Mouse (Mus musculus): ENCODE measurements around the gene Ergic1. TPM values are rescaled to one million over a fixed set of nuclear protein-coding genes. Genes with fewer than 3 reads are reported as not detected.

The Ergic1 gene
- polyA plus RNA-seq, 1 experiment: 218 TPM

DNA sequence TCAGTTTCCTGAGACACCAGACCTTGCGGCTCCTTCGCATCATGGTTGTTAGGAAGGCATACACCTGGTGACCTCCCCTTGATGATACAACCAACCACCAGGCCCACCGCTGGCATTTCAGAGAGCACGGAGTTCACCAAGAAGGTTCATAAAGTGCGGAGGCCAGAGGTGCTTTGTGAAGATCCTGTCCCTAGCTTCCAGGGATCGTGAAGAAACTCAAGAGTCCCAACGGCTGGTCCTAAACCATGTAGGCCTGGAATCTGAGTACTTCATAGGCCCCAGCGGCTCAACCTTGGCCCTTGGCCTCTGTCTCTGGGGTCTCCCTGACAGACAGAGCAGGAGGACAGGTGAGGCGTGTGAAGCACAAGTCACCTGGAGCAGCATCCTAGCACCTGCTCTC is 34.0 kb upstream of the Ergic1 start:
- no peak for DNase-seq (ENCODE audit: low read depth)
- TF ChIP-seq CTCF (IDR thresholded peaks at IDR 0.05; ENCODE audit: borderline replicate concordance, extremely low read depth, insufficient read depth, insufficient read length) (no peak), POLR2A (IDR thresholded peaks at IDR 0.05; ENCODE audit: borderline replicate concordance, extremely low read depth, insufficient read depth, insufficient read length, poor library complexity, severe bottlenecking) (no peak)

DNA sequence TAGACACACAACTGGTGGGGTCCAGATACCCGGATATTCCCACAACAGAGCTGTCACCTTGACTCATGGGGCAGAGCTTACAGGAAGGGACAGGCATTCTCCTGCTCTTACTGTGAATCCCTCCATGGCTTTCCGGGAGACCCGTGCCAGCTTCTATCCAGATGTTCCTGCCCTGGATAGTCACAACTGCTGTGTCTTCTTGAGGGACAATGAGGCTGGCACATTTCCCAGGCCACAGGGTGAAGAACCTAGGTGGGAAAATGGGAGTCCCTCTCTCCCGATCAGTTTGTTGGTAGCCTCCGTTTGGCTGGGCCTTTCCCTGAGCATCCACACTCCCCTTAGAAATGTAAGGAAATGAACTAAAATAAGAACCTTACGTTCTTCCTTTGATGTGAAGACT is 32.5 kb upstream of the Ergic1 start:
- DNase-seq (ENCODE audit: low read depth): no peak
- no peak for TF ChIP-seq CTCF (IDR thresholded peaks at IDR 0.05; ENCODE audit: borderline replicate concordance, extremely low read depth, insufficient read depth, insufficient read length)
- no peak for TF ChIP-seq POLR2A (IDR thresholded peaks at IDR 0.05; ENCODE audit: borderline replicate concordance, extremely low read depth, insufficient read depth, insufficient read length, poor library complexity, severe bottlenecking)

DNA sequence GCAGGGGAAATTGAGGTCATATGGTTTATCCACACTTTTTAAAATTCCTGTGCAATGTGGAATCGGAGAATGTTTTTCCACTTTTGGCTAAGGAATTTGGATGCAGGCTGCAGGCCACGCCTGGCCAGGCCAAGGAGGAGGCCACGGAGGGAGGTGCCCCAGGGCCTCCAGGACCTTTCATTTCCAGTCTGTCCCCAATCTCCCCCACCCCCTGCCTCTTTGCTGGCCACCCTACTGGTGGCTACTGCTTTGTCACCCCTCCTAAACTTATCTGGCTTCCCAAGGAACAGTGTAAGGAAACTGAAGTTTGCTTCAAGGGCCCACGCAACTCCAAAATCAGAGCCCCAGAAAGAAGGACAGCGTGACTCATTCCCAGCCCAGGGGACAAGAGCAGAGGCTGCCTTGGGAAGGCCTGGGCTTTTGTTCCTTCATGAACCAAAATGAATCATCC is 31.5 kb upstream of the Ergic1 start:
- TF ChIP-seq POLR2A (IDR thresholded peaks at IDR 0.05; ENCODE audit: borderline replicate concordance, extremely low read depth, insufficient read depth, insufficient read length, poor library complexity, severe bottlenecking) (no peak), CTCF (IDR thresholded peaks at IDR 0.05; ENCODE audit: borderline replicate concordance, extremely low read depth, insufficient read depth, insufficient read length) (no peak)
- no peak for DNase-seq (ENCODE audit: low read depth)

DNA sequence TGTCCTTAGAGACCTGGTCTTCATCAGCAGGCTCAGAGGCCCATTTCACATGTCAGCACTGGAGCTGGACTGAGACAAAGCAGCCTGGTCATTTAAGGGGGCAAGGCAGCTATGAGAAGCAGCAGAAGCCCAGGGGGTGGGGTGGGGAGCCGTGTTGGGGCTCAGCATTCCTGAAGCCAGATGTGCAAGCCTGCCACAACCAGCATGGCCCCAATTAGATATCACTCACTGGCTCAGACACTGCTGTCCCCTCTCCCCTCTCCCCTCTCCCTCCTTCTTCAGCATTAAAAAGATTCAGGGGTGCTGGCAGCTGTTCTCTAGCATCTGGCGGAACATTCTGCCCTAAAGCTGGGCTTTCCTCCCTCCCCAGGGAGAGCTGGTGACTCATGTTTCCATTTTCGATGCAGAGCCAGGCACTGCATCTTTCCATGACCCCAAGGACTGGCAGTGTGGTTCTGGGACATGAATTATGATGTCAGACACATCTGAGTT is 30.7 kb upstream of the Ergic1 start:
- no peak for DNase-seq (ENCODE audit: low read depth)
- no peak for TF ChIP-seq CTCF (IDR thresholded peaks at IDR 0.05; ENCODE audit: borderline replicate concordance, extremely low read depth, insufficient read depth, insufficient read length)
- TF ChIP-seq POLR2A (IDR thresholded peaks at IDR 0.05; ENCODE audit: borderline replicate concordance, extremely low read depth, insufficient read depth, insufficient read length, poor library complexity, severe bottlenecking): no peak

DNA sequence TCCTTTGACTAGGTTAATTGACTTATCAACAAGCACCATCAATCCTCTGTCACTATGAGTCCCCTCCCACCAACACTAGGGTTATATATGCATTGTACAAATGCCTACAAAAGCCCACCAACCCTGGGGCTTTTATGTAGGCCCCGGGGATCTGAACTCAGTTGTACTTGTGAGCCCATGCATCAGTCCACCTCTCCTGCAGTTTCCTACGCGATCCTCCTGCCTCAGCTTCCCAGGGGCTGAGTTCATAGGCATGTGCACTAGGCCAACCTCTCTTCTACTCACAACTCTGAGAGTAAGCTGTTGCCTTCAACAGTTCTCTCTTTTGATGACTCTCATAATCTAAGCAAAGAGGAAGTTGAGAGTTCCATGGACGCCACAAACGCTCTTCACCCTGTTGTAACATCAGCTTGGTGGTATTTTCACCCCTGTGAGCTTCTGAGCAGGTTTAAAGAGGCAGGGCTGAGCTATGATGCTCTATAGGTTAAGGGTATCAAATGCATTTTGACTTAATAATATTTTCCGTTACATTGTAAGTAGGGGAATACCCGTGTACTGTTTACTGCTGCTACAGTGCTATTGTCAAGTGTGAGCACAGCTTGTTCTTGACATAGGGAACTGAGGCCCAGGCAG is 29.8 kb upstream of the Ergic1 start:
- no peak for TF ChIP-seq POLR2A (IDR thresholded peaks at IDR 0.05; ENCODE audit: borderline replicate concordance, extremely low read depth, insufficient read depth, insufficient read length, poor library complexity, severe bottlenecking)
- TF ChIP-seq CTCF (IDR thresholded peaks at IDR 0.05; ENCODE audit: borderline replicate concordance, extremely low read depth, insufficient read depth, insufficient read length): no peak
- no peak for DNase-seq (ENCODE audit: low read depth)

DNA sequence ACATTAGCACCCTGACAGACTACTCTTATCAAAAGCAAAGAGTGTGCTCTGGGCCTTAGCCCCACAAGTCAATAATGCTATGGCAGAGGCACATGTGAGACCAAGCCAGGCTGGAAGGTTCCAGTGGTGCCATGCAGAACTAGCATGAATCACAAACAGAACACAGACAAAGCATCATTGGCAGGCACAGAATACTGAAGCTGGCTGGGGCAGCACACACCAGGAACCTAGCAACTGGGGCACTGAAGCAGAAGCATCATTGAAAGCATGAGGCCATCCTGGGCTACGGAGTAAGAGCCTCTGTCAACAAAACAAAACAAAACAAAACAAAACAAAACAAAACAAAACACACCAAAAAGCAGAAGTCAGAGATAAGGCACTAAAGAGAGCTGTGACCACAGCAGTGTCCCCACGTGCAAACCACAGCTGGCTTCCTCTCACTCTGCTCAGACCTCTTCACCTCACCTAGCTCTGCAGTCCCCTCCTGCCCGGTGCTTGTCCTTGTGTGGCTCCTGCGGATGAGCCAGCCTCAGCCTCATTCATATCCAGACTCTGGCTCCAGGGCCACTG is 28.7 kb upstream of the Ergic1 start:
- DNase-seq (ENCODE audit: low read depth): no peak
- no peak for TF ChIP-seq POLR2A (IDR thresholded peaks at IDR 0.05; ENCODE audit: borderline replicate concordance, extremely low read depth, insufficient read depth, insufficient read length, poor library complexity, severe bottlenecking)
- no peak for TF ChIP-seq CTCF (IDR thresholded peaks at IDR 0.05; ENCODE audit: borderline replicate concordance, extremely low read depth, insufficient read depth, insufficient read length)

DNA sequence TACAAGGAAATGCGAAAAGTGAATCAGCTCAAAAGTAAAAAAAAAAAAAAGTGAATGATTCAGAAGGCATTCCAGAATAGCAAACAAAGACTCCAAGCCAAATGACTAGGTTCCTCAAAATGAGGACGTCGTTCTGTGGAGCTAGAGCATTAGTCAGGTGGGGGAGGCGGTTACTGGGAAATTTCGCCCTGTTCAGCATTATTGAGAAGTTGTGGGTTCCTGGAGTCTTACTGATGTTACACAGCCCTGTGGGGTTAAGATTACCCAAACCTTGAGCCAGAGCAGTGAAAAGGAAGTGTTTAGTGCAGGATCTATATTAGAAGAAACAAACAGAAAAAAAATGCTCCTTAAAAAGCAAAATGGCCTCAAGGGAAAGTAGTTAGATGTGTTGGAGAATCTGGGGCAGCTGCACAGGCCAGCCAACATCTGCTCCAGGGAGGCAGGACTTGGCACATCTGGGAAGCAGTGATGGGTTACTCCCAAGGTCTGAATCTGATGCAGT is 27.4 kb upstream of the Ergic1 start:
- TF ChIP-seq CTCF (IDR thresholded peaks at IDR 0.05; ENCODE audit: borderline replicate concordance, extremely low read depth, insufficient read depth, insufficient read length) (no peak), POLR2A (IDR thresholded peaks at IDR 0.05; ENCODE audit: borderline replicate concordance, extremely low read depth, insufficient read depth, insufficient read length, poor library complexity, severe bottlenecking) (no peak)
- DNase-seq (ENCODE audit: low read depth): no peak

DNA sequence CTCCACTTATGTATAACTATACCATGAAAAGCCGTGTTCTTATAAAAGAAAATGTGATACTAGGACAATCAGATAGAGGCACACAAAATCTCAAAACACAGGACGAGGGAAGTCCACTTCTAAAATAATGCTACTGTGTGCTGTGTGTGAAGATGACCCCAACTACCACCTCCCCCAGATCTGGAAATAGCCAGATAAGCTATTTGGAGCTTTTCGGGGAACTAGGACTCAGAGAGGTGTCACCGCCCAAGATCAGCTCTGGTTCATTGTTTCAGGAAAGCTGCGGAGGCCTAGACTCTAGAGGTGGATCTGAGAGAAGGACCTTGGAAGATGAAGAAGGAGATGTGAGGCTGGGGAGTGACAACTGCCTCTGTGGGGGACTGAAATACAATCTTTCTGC is 26.6 kb upstream of the Ergic1 start:
- DNase-seq (ENCODE audit: low read depth): no peak
- TF ChIP-seq POLR2A (IDR thresholded peaks at IDR 0.05; ENCODE audit: borderline replicate concordance, extremely low read depth, insufficient read depth, insufficient read length, poor library complexity, severe bottlenecking): no peak
- no peak for TF ChIP-seq CTCF (IDR thresholded peaks at IDR 0.05; ENCODE audit: borderline replicate concordance, extremely low read depth, insufficient read depth, insufficient read length)

DNA sequence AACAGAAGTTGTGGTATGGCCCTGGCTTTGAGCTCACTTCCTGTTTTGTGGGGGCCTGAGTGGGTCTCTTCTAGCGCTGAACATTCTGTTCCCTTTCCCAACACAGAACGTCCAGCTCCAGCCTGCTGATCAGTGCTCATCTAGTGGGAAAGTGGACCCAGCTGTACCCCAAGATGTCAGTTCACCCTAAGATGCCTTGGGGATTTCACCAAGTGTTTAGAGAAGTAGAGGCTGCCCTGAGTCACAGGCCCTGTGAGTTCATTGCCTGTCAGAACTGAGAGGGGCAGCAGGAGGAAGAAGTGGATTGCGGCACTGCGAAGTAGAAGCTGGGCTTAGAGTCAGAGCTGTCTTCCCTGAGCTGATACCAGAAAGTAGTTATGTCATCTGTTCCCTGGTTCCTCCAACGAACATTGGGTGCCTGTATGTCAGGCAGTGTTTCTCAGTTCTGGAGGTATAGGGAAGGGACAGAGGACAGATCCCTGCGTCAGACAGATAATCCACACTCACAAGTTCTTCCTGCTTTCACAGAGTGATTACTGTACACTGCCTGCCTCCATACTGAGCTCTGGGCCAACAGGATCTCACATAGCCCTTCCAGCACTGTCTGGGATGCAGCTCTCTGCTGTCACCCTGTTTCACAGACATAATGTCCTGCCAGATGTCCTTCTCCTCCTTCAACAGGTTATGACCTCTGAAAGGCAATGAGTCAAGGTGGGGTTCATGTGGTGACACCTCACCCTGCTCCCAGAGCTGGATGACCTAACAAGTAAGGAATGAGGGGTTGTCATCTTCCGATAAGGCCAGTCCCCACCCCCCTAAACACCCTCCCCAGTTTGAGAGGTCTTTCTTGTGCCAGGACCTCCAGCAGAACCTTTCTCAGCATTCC is 25.8 kb upstream of the Ergic1 start:
- TF ChIP-seq CTCF (IDR thresholded peaks at IDR 0.05; ENCODE audit: borderline replicate concordance, extremely low read depth, insufficient read depth, insufficient read length) (no peak), POLR2A (IDR thresholded peaks at IDR 0.05; ENCODE audit: borderline replicate concordance, extremely low read depth, insufficient read depth, insufficient read length, poor library complexity, severe bottlenecking) (no peak)

DNA sequence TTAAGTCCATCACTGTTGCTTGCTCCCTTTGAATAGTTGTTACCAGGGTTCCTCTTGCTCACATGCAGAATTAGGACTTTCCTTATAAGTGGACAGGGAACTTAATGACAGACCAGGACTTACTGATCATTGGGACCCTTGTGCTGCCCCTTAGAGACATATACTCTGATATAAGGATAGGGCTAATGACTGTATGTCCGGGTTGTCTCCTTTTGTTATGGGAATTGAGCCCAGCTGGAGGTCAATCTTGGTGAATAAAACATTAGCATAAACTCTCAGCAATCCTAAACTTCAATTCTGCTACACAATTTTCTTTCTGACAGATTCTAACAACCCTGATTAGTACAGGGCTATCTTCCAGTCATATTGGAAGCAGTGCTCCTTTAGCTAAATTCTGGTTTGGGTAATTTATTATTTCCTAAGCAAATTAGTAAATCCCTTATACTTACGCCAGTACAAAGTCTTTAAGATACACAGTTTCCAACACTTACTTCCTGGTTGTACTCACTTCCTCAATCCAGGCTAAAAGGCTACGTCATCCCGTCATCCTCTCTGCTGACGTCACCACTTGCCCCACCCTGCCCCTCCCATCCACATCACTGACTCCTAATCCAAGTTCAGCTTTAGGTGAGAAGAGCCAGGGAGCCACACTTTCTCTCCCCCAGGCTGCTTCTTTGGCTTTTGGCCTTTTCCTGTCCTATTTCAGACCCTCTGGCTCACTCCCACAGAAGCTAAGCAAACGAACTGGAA is 23.4 kb upstream of the Ergic1 start:
- peak; percentile 13 for DNase-seq (ENCODE audit: low read depth)
- TF ChIP-seq POLR2A (IDR thresholded peaks at IDR 0.05; ENCODE audit: borderline replicate concordance, extremely low read depth, insufficient read depth, insufficient read length, poor library complexity, severe bottlenecking): no peak

More for the DNA sequence above, 25.8 kb upstream of the Ergic1 start:
- no peak for DNase-seq (ENCODE audit: low read depth)

DNA sequence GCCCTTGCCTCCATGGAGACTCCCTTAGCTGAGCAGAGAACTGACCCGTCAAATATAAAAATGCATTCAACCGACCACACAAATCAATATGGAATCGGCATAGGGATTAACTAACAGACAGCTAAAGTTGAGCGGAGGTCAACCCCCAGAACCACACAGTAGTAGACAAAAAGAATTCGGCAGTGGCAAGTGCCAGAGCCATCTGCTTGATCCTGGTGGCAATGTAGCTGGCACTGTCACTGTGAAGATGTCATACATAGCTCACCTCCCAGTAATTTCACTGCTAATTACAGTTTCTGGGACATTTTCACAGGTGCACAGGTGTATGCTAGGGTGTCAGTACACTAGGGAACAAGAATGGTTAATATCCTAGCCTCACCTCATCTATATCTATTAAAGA is 21.2 kb upstream of the Ergic1 start:
- TF ChIP-seq CTCF (IDR thresholded peaks at IDR 0.05; ENCODE audit: borderline replicate concordance, extremely low read depth, insufficient read depth, insufficient read length) (no peak), POLR2A (IDR thresholded peaks at IDR 0.05; ENCODE audit: borderline replicate concordance, extremely low read depth, insufficient read depth, insufficient read length, poor library complexity, severe bottlenecking) (no peak)
- DNase-seq (ENCODE audit: low read depth): peak; percentile 5

All from brain, embryonic 14.5 days (tissue).